Comparison of ENCODE assay signal across 12 mouse cellular contexts in the genomic region with DNA sequence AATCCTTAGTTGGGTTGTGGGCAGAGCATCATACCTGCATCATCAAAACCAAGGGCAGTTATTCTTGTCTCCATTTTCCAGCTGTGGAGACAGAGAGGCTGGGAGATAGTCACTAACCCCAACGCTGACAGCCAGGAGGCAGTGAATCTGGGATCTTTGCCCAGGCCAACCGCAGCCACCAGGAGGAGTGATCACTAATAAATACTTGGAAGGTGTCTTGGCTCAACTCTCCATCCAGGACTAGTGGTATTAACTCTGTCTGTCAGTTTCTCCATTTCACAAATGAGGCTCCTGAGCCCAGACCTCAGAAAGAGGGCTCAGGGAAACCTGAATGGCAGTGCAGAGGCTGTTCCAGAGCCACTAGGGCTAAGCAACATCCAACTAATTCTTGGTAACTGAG. TPM values are rescaled to one million over a fixed set of nuclear protein-coding genes. Genes with fewer than 3 reads are reported as not detected.
DNase-seq lines count a peak whose midpoint lies in the region; ATAC-seq lines count a peak whose summit lies in the region.
"Had no signal": no experiment of that assay in that cellular context is flagged by ENCODE, and none has a peak within 500 bp of the region (broad histone marks: within the 10 kb centered on the region; RNA-seq: fewer than 3 reads in every experiment).

No protein-coding gene starts in this region.

- WGBS in forebrain, embryonic 11.5 days: 52% methylated on average over 2 of the region's 2 CpGs
- 34% methylated on average over 2 of the region's 2 CpGs for WGBS in forebrain, embryonic 16.5 days
- WGBS in midbrain, embryonic 11.5 days: 36% methylated on average over 2 of the region's 2 CpGs
- WGBS in midbrain, embryonic 16.5 days: 21% methylated on average over 2 of the region's 2 CpGs
- WGBS in hindbrain, embryonic 14.5 days: 14% methylated on average over 2 of the region's 2 CpGs
- 58% methylated on average over 2 of the region's 2 CpGs for WGBS in heart, embryonic 10.5 days

- no peak overlapping the region for H3K9ac ChIP-seq in forebrain, embryonic 11.5 days (ENCODE audit: low read length)
- H3K9ac ChIP-seq in forebrain, embryonic 16.5 days (replicated peaks; ENCODE audit: low read depth, low read length): no peak overlapping the region
- H3K9ac ChIP-seq in midbrain, embryonic 11.5 days (ENCODE audit: low read length): peak overlapping the region; percentile 62
- H3K9ac ChIP-seq in midbrain, embryonic 16.5 days (ENCODE audit: low read depth, low read length): no peak overlapping the region
- H3K9ac ChIP-seq in hindbrain, embryonic 14.5 days: 0 out of 2 replicates have a peak overlapping the region, but pooled peaks have one; percentile 40
- H3K9ac ChIP-seq: forebrain, embryonic 12.5 days; heart, embryonic 15.5 days; lung, embryonic 14.5 days had no signal

- H3K4me3 ChIP-seq in forebrain, embryonic 11.5 days (ENCODE audit: low read depth, low read length): no peak overlapping the region
- no peak overlapping the region for H3K4me3 ChIP-seq in forebrain, embryonic 16.5 days (replicated peaks; ENCODE audit: low read length)
- no peak overlapping the region for H3K4me3 ChIP-seq in midbrain, embryonic 11.5 days (ENCODE audit: low read depth, low read length)
- H3K4me3 ChIP-seq in midbrain, embryonic 16.5 days (ENCODE audit: low read depth, low read length): no peak overlapping the region
- no peak overlapping the region for H3K4me3 ChIP-seq in hindbrain, embryonic 14.5 days (replicated peaks; ENCODE audit: low read length)
- H3K4me3 ChIP-seq in heart, embryonic 10.5 days: no peak overlapping the region
- H3K4me3 ChIP-seq: forebrain, embryonic 12.5 days; heart, embryonic 15.5 days had no signal

- H3K36me3 ChIP-seq in forebrain, embryonic 11.5 days (ENCODE audit: control insufficient read depth, insufficient read depth, low read length): no peaks in the 10 kb centered on the region
- no peaks in the 10 kb centered on the region for H3K36me3 ChIP-seq in forebrain, embryonic 16.5 days (ENCODE audit: control insufficient read depth, insufficient read depth)
- H3K36me3 ChIP-seq in midbrain, embryonic 11.5 days (ENCODE audit: control insufficient read depth, insufficient read depth, low read length): no peaks in the 10 kb centered on the region
- no peaks in the 10 kb centered on the region for H3K36me3 ChIP-seq in midbrain, embryonic 16.5 days (ENCODE audit: control insufficient read depth, insufficient read depth, low read length)
- no peaks in the 10 kb centered on the region for H3K36me3 ChIP-seq in hindbrain, embryonic 14.5 days (replicated peaks; ENCODE audit: control insufficient read depth, insufficient read depth)
- no peaks in the 10 kb centered on the region for H3K36me3 ChIP-seq in heart, embryonic 10.5 days
- H3K36me3 ChIP-seq: forebrain, embryonic 12.5 days; heart, embryonic 15.5 days had no signal

- peaks cover 8% of the 10 kb centered on the region for H3K27me3 ChIP-seq in forebrain, embryonic 11.5 days (ENCODE audit: control insufficient read depth, insufficient read depth, low read length)
- H3K27me3 ChIP-seq in forebrain, embryonic 16.5 days (replicated peaks; ENCODE audit: control insufficient read depth, insufficient read depth, low read length): no peaks in the 10 kb centered on the region
- no peaks in the 10 kb centered on the region for H3K27me3 ChIP-seq in midbrain, embryonic 11.5 days (ENCODE audit: control insufficient read depth, insufficient read depth, low read length)
- no peaks in the 10 kb centered on the region for H3K27me3 ChIP-seq in midbrain, embryonic 16.5 days (ENCODE audit: control insufficient read depth, insufficient read depth, low read depth, low read length)
- H3K27me3 ChIP-seq in hindbrain, embryonic 14.5 days (ENCODE audit: control insufficient read depth, insufficient read depth, low read length): no peaks in the 10 kb centered on the region
- peaks cover 45% of the 10 kb centered on the region for H3K27me3 ChIP-seq in heart, embryonic 10.5 days (ENCODE audit: insufficient read depth, poor library complexity, severe bottlenecking)

- H3K9me3 ChIP-seq in forebrain, embryonic 11.5 days (ENCODE audit: control insufficient read depth, low read length): no peaks in the 10 kb centered on the region
- H3K9me3 ChIP-seq in forebrain, embryonic 16.5 days (ENCODE audit: control insufficient read depth, low read length): no peaks in the 10 kb centered on the region
- no peaks in the 10 kb centered on the region for H3K9me3 ChIP-seq in midbrain, embryonic 11.5 days (ENCODE audit: control insufficient read depth, low read length)
- no peaks in the 10 kb centered on the region for H3K9me3 ChIP-seq in midbrain, embryonic 16.5 days (replicated peaks; ENCODE audit: control insufficient read depth, low read length, poor library complexity, severe bottlenecking)
- H3K9me3 ChIP-seq in hindbrain, embryonic 14.5 days (ENCODE audit: control insufficient read depth, low read length): no peaks in the 10 kb centered on the region
- no peaks in the 10 kb centered on the region for H3K9me3 ChIP-seq in heart, embryonic 10.5 days
- H3K9me3 ChIP-seq: forebrain, embryonic 12.5 days; heart, embryonic 15.5 days had no signal

- peaks cover 8% of the 10 kb centered on the region; the same call in 1 of the 2 replicates for H3K4me1 ChIP-seq in forebrain, embryonic 11.5 days (replicated peaks; ENCODE audit: control insufficient read depth, insufficient read depth, low read length)
- H3K4me1 ChIP-seq in forebrain, embryonic 16.5 days (replicated peaks; ENCODE audit: control insufficient read depth, insufficient read depth, low read length): no peaks in the 10 kb centered on the region
- peaks cover 67% of the 10 kb centered on the region for H3K4me1 ChIP-seq in midbrain, embryonic 11.5 days (ENCODE audit: control insufficient read depth, insufficient read depth, low read length)
- H3K4me1 ChIP-seq in midbrain, embryonic 16.5 days (ENCODE audit: control insufficient read depth, insufficient read depth, low read length): peaks cover 7% of the 10 kb centered on the region
- H3K4me1 ChIP-seq in hindbrain, embryonic 14.5 days (replicated peaks; ENCODE audit: control insufficient read depth, insufficient read depth, low read length): peaks cover 21% of the 10 kb centered on the region
- peaks cover 7% of the 10 kb centered on the region; the same call in 1 of the 2 replicates for H3K4me1 ChIP-seq in heart, embryonic 10.5 days
- H3K4me1 ChIP-seq: heart, embryonic 15.5 days had no signal

- DNase-seq in forebrain, embryonic 11.5 days (ENCODE audit: low spot score): peak; percentile 39
- DNase-seq in midbrain, embryonic 11.5 days (ENCODE audit: low spot score, missing footprints): peak; percentile 85
- DNase-seq in hindbrain, embryonic 14.5 days (ENCODE audit: low spot score): no peak
- DNase-seq in heart, embryonic 10.5 days (ENCODE audit: low spot score): no peak
- no peak for DNase-seq in embryo, embryonic 10.5 days (ENCODE audit: low spot score)
- DNase-seq in yolk sac, embryonic 10.5 days (ENCODE audit: low spot score): no peak
- DNase-seq: lung, embryonic 14.5 days had no signal

- H3K27ac ChIP-seq in forebrain, embryonic 11.5 days (ENCODE audit: low read depth, low read length): no peak overlapping the region
- no peak overlapping the region for H3K27ac ChIP-seq in forebrain, embryonic 16.5 days (ENCODE audit: low read length)
- peak overlapping the region; percentile 90 for H3K27ac ChIP-seq in midbrain, embryonic 11.5 days (ENCODE audit: low read depth, low read length)
- H3K27ac ChIP-seq in midbrain, embryonic 16.5 days (ENCODE audit: low read length): no peak overlapping the region
- no peak overlapping the region for H3K27ac ChIP-seq in hindbrain, embryonic 14.5 days
- H3K27ac ChIP-seq in heart, embryonic 10.5 days: no peak overlapping the region
- H3K27ac ChIP-seq: forebrain, embryonic 12.5 days; heart, embryonic 15.5 days had no signal

- H3K4me2 ChIP-seq in forebrain, embryonic 11.5 days (ENCODE audit: low read depth, low read length, severe bottlenecking): no peak overlapping the region
- H3K4me2 ChIP-seq in forebrain, embryonic 16.5 days (ENCODE audit: low read length): no peak overlapping the region
- H3K4me2 ChIP-seq in midbrain, embryonic 11.5 days: no peak overlapping the region
- no peak overlapping the region for H3K4me2 ChIP-seq in midbrain, embryonic 16.5 days (ENCODE audit: low read length)
- H3K4me2 ChIP-seq in hindbrain, embryonic 14.5 days (replicated peaks): no peak overlapping the region
- H3K4me2 ChIP-seq: forebrain, embryonic 12.5 days; heart, embryonic 15.5 days; lung, embryonic 14.5 days had no signal

- no peak for ATAC-seq in forebrain, embryonic 11.5 days (replicated peaks; ENCODE audit: low FRiP score)
- ATAC-seq in forebrain, embryonic 16.5 days: no peak
- ATAC-seq in midbrain, embryonic 11.5 days (ENCODE audit: low FRiP score): no peak
- ATAC-seq in midbrain, embryonic 16.5 days: no peak
- no peak for ATAC-seq in hindbrain, embryonic 14.5 days (ENCODE audit: low FRiP score)
- ATAC-seq: intestine, embryonic 16.5 days had no signal

RNA-seq across cellular contexts. Expression of gene Cercam, which starts 11.6 kb away (rescaled TPM):
- 13.3 and 14.1 TPM in 2 replicates for polyA plus RNA-seq in forebrain, embryonic 11.5 days (2014; fragmentation: Nextera tagmentation; extraction: Ambion mirVana)
- polyA plus RNA-seq in forebrain, embryonic 16.5 days (2015; fragmentation: Nextera tagmentation; extraction: Ambion mirVana): 7.3 and 8.4 TPM in 2 replicates
- polyA plus RNA-seq in midbrain, embryonic 11.5 days (2014; fragmentation: Nextera tagmentation; extraction: Ambion mirVana): 13.4 and 14.0 TPM in 2 replicates
- 15.1 and 21.2 TPM in 2 replicates for polyA plus RNA-seq in midbrain, embryonic 16.5 days (2015; fragmentation: Nextera tagmentation; extraction: Ambion mirVana)
- 15.9 and 19.1 TPM in 2 replicates for polyA plus RNA-seq in hindbrain, embryonic 14.5 days (2014; fragmentation: Nextera tagmentation; extraction: Ambion mirVana)
- polyA plus RNA-seq in heart, embryonic 10.5 days (2016; fragmentation: Nextera tagmentation; extraction: Ambion mirVana): 22.8 and 26.7 TPM in 2 replicates

RNA-seq across cellular contexts. Expression of gene Odf2, which starts 31.7 kb away (rescaled TPM):
- 118 and 132 TPM in 2 replicates for polyA plus RNA-seq in forebrain, embryonic 11.5 days (2014; fragmentation: Nextera tagmentation; extraction: Ambion mirVana)
- polyA plus RNA-seq in forebrain, embryonic 16.5 days (2015; fragmentation: Nextera tagmentation; extraction: Ambion mirVana): 61.4 and 73.7 TPM in 2 replicates
- 79.4 and 86.7 TPM in 2 replicates for polyA plus RNA-seq in midbrain, embryonic 11.5 days (2014; fragmentation: Nextera tagmentation; extraction: Ambion mirVana)
- polyA plus RNA-seq in midbrain, embryonic 16.5 days (2015; fragmentation: Nextera tagmentation; extraction: Ambion mirVana): 66.2 and 69.9 TPM in 2 replicates
- 49.0 and 63.5 TPM in 2 replicates for polyA plus RNA-seq in hindbrain, embryonic 14.5 days (2014; fragmentation: Nextera tagmentation; extraction: Ambion mirVana)
- polyA plus RNA-seq in heart, embryonic 10.5 days (2016; fragmentation: Nextera tagmentation; extraction: Ambion mirVana): 77.8 and 82.6 TPM in 2 replicates

RNA-seq across cellular contexts. Expression of gene Urm1, which starts 37.5 kb away (rescaled TPM):
- polyA plus RNA-seq in forebrain, embryonic 11.5 days (2014; fragmentation: Nextera tagmentation; extraction: Ambion mirVana): 18.1 and 19.2 TPM in 2 replicates
- 18.9 and 20.2 TPM in 2 replicates for polyA plus RNA-seq in forebrain, embryonic 16.5 days (2015; fragmentation: Nextera tagmentation; extraction: Ambion mirVana)
- 18.5 and 21.5 TPM in 2 replicates for polyA plus RNA-seq in midbrain, embryonic 11.5 days (2014; fragmentation: Nextera tagmentation; extraction: Ambion mirVana)
- 21.8 and 29.9 TPM in 2 replicates for polyA plus RNA-seq in midbrain, embryonic 16.5 days (2015; fragmentation: Nextera tagmentation; extraction: Ambion mirVana)
- 24.6 and 24.9 TPM in 2 replicates for polyA plus RNA-seq in hindbrain, embryonic 14.5 days (2014; fragmentation: Nextera tagmentation; extraction: Ambion mirVana)
- polyA plus RNA-seq in heart, embryonic 10.5 days (2016; fragmentation: Nextera tagmentation; extraction: Ambion mirVana): 18.4 and 19.1 TPM in 2 replicates

RNA-seq across cellular contexts. Expression of gene Slc27a4, which starts 54.9 kb away (rescaled TPM):
- polyA plus RNA-seq in forebrain, embryonic 11.5 days (2014; fragmentation: Nextera tagmentation; extraction: Ambion mirVana): 11.9 and 13.9 TPM in 2 replicates
- 28.3 and 33.7 TPM in 2 replicates for polyA plus RNA-seq in forebrain, embryonic 16.5 days (2015; fragmentation: Nextera tagmentation; extraction: Ambion mirVana)
- polyA plus RNA-seq in midbrain, embryonic 11.5 days (2014; fragmentation: Nextera tagmentation; extraction: Ambion mirVana): 15.2 and 15.9 TPM in 2 replicates
- polyA plus RNA-seq in midbrain, embryonic 16.5 days (2015; fragmentation: Nextera tagmentation; extraction: Ambion mirVana): 42.6 and 43.2 TPM in 2 replicates
- 40.1 and 43.7 TPM in 2 replicates for polyA plus RNA-seq in hindbrain, embryonic 14.5 days (2014; fragmentation: Nextera tagmentation; extraction: Ambion mirVana)
- 8.4 and 9.5 TPM in 2 replicates for polyA plus RNA-seq in heart, embryonic 10.5 days (2016; fragmentation: Nextera tagmentation; extraction: Ambion mirVana)

Comparison
In these comparisons a context has a peak if more than half of its experiments do, and no peak if none do; other contexts are left out.
1. H3K9ac ChIP-seq: peak in midbrain, embryonic 11.5 days (single experiment) and hindbrain, embryonic 14.5 days (single experiment); none in forebrain, embryonic 11.5 days (single experiment), forebrain, embryonic 16.5 days (single experiment) and midbrain, embryonic 16.5 days (single experiment).
2. DNase-seq: peak in forebrain, embryonic 11.5 days (single experiment) and midbrain, embryonic 11.5 days (single experiment); none in hindbrain, embryonic 14.5 days (single experiment), heart, embryonic 10.5 days (single experiment), embryo, embryonic 10.5 days (single experiment) and yolk sac, embryonic 10.5 days (single experiment).